Mouse (Mus musculus): ENCODE results near the gene Tnfrsf11a.

DNA sequence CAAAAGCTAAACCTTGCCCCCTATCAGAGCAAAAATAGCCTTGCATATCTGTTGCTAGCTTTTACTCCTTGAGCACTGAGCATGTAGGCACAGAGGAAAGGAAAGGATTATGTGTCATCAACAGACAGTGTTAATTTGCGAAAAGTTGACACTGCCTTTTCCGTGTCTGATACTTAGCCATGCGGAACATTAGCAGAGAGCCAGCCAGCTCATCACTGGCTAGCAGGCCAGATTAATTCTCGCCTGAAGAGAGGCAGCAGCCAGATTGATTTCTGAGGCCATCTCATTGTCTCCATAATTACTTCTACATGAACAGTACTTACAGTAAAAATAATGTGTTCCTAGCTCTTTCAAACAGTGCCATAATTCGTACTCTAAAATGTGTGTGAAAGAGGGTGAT lies 48.7 kb downstream of the Tnfrsf11a start:
- TF ChIP-seq POLR2A (IDR thresholded peaks at IDR 0.05; ENCODE audit: extremely low read depth, insufficient read depth, low read length) (no peak), CTCF (IDR thresholded peaks at IDR 0.05; ENCODE audit: low read depth, low read length) (no peak)

Measured in liver, adult 2 months (tissue).